Mouse (Mus musculus) erythroblast, embryonic 14.5 days (primary cell): ENCODE results near the gene Nudcd3. TPM values are rescaled to one million over a fixed set of nuclear protein-coding genes. Genes with fewer than 3 reads are reported as not detected.

Experiments used
- H3K27me3 ChIP-seq: 2 replicates; pipeline ENCODE4 v1.6.1; 2012; ENCODE audit warnings: inconsistent platforms; ENCODE audit not compliant: control insufficient read depth
- H3K36me3 ChIP-seq: 2 replicates; pipeline ENCODE4 v1.6.1; 2012; ENCODE audit warnings: mild to moderate bottlenecking, inconsistent platforms; ENCODE audit not compliant: control insufficient read depth
- H3K4me1 ChIP-seq: 2 replicates; pipeline ENCODE4 v1.6.1; 2012; ENCODE audit warnings: inconsistent platforms; ENCODE audit not compliant: control insufficient read depth
- H3K4me3 ChIP-seq: replicated peaks from 2 replicates; pipeline ENCODE3; 2012; ENCODE audit warnings: moderate library complexity, mild to moderate bottlenecking, inconsistent platforms
- H3K9me3 ChIP-seq: 2 replicates; pipeline ENCODE4 v1.6.1; 2012; ENCODE audit warnings: low read length, inconsistent platforms, mixed read lengths; ENCODE audit not compliant: control insufficient read depth
- GATA1 ChIP-seq: IDR thresholded peaks from 2 replicates; pipeline ENCODE4 v1.6.1; 2012; ENCODE audit warnings: low read length, inconsistent platforms, mixed read lengths
- TAL1 ChIP-seq: IDR thresholded peaks from 3 replicates; pipeline ENCODE4 v1.6.1; 2012; ENCODE audit warnings: low read length, inconsistent platforms, mixed read lengths
- polyA plus RNA-seq: library from polyadenylated mRNA; stranded (reverse); fragments of >175 nt; gene quantifications from 2 replicates; pipeline ENCODE4 v1.2.3, GENCODE M21; 2012

The Nudcd3 gene
- polyA plus RNA-seq, 1 experiment: 1.3 TPM

DNA sequence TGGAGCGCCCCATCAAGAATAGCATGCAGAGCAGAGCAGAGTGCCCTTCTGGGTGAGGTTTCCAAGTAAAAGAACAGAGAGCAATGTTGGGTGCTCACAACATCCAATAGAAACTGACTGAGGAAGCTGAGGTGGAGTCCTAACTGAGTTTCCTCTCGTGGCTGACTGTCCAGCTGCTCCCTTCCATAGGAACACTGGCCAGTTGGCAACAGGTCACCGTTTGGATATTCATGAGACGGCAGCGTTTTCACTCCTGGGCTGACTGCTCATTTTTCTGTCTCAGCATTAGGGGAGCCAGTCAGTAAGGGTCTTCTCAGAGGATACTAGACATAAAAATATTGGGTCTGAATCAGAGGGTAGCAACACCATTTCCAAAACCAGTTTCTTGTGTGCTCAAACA is 43.6 kb downstream of the Nudcd3 start:
- no peaks in the 10 kb centered on the region for H3K9me3 ChIP-seq
- no peaks in the 10 kb centered on the region for H3K36me3 ChIP-seq
- no peaks in the 10 kb centered on the region; the same call in 1 of the 2 replicates for H3K4me1 ChIP-seq
- no peak overlapping the region for H3K4me3 ChIP-seq
- no peaks in the 10 kb centered on the region for H3K27me3 ChIP-seq
- TF ChIP-seq TAL1: no peak
- no peak for TF ChIP-seq GATA1

GRCm38 (mm10) chr11:6154211-6154701 is 46.0 kb downstream of the Nudcd3 start:
- H3K36me3 ChIP-seq: peaks cover 9% of the 10 kb centered on the region
- H3K27me3 ChIP-seq: no peaks in the 10 kb centered on the region
- no peaks in the 10 kb centered on the region for H3K4me1 ChIP-seq
- no peak for TF ChIP-seq TAL1
- TF ChIP-seq GATA1: no peak
- H3K4me3 ChIP-seq: no peak overlapping the region
- no peaks in the 10 kb centered on the region for H3K9me3 ChIP-seq

DNA sequence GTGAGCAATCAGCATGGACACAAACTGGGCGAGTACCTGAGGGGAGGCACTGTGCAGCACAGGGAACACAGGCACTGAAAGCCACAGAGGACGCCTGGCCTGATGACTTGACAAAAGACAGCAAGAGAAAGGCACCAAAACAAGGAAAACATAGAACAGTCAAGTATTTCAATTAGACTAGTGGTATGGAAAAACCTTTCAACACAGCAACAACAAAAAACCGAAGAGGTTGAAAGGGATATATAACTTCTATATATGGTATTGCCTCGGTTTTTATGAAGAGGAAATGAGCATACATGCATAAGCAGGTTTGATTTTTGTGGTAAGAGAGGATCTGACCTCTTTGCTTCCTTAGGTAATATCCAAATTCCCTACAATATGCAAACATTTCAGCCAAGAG is 47.4 kb downstream of the Nudcd3 start:
- Histone ChIP-seq H3K9me3 (no peaks in the 10 kb centered on the region), H3K36me3 (peaks cover 15% of the 10 kb centered on the region)
- TF ChIP-seq TAL1 (no peak), GATA1 (no peak)

DNA sequence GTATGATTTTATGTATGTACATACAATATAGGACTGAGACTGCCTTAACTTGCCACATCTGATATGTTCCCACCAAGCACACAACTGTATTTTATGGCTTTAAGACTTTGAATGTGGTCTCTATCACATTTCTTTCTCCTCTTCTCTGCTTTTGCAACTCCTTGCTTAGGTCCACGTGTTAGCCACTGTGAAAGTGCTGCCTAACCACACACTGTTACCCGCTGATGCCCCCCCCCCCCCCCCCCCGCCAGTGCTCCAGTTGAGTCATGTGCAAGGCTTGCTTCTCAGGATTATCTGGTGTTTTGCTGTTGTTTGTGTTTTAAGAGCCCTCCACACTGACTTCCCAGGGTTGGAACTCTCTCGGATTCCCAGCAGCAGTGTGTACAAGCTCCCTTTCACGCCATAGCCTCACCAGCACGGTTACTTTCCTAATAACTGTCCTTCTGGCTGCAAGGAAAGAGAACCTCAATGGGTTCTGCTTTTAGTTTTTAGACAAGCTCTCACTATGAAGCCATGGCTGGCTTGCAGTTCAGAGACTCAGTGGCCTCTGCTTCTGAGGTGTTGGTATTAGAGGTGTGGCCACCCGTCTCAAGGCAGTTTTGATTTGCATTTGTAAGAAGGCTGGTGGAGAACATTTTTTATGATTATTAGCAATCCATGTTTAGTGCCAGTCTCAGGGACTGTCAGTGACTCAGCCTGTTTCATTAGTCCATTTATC is 61.8 kb downstream of the Nudcd3 start:
- no peaks in the 10 kb centered on the region for H3K27me3 ChIP-seq
- peaks cover 13% of the 10 kb centered on the region for H3K36me3 ChIP-seq
- no peaks in the 10 kb centered on the region for H3K9me3 ChIP-seq
- no peak for TF ChIP-seq TAL1
- TF ChIP-seq GATA1: no peak
- H3K4me3 ChIP-seq: no peak overlapping the region
- no peaks in the 10 kb centered on the region for H3K4me1 ChIP-seq

More for the DNA sequence above, 47.4 kb downstream of the Nudcd3 start:
- no peaks in the 10 kb centered on the region for H3K27me3 ChIP-seq
- H3K4me3 ChIP-seq: no peak overlapping the region
- H3K4me1 ChIP-seq: no peaks in the 10 kb centered on the region

GRCm38 (mm10) chr11:6132886-6133285 is 67.3 kb downstream of the Nudcd3 start:
- H3K36me3 ChIP-seq: peaks cover 2% of the 10 kb centered on the region; the same call in 1 of the 2 replicates
- no peak overlapping the region for H3K4me3 ChIP-seq
- H3K9me3 ChIP-seq: no peaks in the 10 kb centered on the region
- H3K27me3 ChIP-seq: no peaks in the 10 kb centered on the region
- TF ChIP-seq GATA1 (no peak), TAL1 (no peak)
- no peaks in the 10 kb centered on the region for H3K4me1 ChIP-seq

GRCm38 (mm10) chr11:6130578-6130977 is 69.6 kb downstream of the Nudcd3 start:
- no peaks in the 10 kb centered on the region for H3K27me3 ChIP-seq
- no peak overlapping the region for H3K4me3 ChIP-seq
- H3K4me1 ChIP-seq: no peaks in the 10 kb centered on the region
- TF ChIP-seq GATA1 (no peak), TAL1 (no peak)
- H3K9me3 ChIP-seq: no peaks in the 10 kb centered on the region
- peaks cover 2% of the 10 kb centered on the region; the same call in 1 of the 2 replicates for H3K36me3 ChIP-seq

DNA sequence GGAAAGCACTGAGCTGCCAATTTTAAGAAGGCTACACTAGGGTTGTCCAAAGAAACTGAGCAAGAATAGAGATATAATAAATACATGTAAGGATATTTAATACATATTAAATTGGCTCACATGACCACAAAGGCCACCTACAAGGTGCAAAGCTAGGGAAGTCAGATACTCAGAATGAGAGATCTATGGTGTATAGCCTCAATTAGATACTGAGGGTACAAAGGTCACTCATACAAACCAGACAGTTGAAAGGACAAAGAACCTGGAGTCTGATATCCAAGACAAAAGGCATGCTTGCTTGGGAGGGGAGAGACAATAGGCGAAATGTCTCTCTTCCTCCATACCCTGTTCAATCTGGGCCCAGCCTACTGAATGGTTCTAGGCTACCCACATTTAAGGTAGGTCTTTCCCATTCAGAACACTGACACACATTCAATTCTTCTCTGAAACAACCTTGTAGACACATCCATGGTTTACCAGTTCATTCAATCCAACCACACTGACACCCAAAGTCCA is 76.6 kb downstream of the Nudcd3 start:
- Histone ChIP-seq H3K36me3 (peaks cover 42% of the 10 kb centered on the region), H3K4me1 (no peaks in the 10 kb centered on the region), H3K4me3 (no peak overlapping the region), H3K27me3 (no peaks in the 10 kb centered on the region), H3K9me3 (no peaks in the 10 kb centered on the region)
- TF ChIP-seq GATA1 (no peak), TAL1 (no peak)

DNA sequence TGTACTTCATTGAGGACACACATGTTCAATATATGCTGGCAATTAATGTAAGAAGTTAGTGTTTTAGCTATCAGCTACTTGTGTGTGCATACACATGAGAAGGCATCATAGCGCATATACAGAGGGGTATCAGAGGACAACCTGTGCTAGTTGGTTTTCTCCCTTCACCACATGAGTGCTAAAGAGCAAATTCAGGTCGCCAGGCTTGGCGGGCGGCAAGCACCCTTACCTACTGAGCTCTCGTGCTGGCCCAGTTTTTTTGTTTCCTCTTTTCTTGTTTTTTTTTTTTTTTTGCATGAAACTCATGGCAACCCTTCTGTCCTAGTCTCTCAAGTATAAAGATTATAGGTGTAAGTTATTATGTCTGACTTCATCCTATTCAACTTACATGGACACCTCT is 77.6 kb downstream of the Nudcd3 start:
- Histone ChIP-seq H3K27me3 (no peaks in the 10 kb centered on the region), H3K36me3 (peaks cover 48% of the 10 kb centered on the region), H3K9me3 (no peaks in the 10 kb centered on the region), H3K4me1 (no peaks in the 10 kb centered on the region), H3K4me3 (no peak overlapping the region)
- TF ChIP-seq GATA1 (no peak), TAL1 (no peak)

- Histone ChIP-seq H3K9me3 (no peaks in the 10 kb centered on the region), H3K4me1 (no peaks in the 10 kb centered on the region), H3K27me3 (no peaks in the 10 kb centered on the region), H3K4me3 (no peak overlapping the region), H3K36me3 (peaks cover 54% of the 10 kb centered on the region)
- TF ChIP-seq TAL1: no peak
- TF ChIP-seq GATA1: no peak
Measured at GRCm38 (mm10) chr11:6120596-6120995, 79.6 kb downstream of the Nudcd3 start.
